ENCODE assay signal across 8 mouse cellular contexts in the genomic region with DNA sequence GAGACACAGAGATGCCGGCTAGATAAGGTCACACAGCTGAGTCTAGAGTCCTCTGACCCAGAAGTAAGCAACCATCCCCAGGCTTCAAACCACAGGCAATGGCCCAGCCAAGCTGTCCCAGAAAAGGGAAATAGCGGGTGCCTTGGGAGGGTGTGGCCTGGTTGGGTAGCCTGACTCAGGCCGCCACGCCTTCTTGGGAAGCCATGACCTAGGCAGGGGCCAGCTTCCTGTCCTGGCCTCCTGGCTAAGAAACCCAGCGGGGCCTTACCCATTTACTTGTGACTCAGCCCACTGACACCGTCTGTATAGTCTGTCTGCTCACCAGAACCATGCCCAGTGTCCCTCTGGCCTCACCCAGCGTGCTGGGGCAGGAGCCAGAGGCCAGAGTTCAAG. TPM values are rescaled to one million over a fixed set of nuclear protein-coding genes. Genes with fewer than 3 reads are reported as not detected.
DNase-seq lines count a peak whose midpoint lies in the region; ATAC-seq and TF ChIP-seq lines count a peak whose summit lies in the region.

No protein-coding gene starts in this region.

- ATAC-seq in erythroid progenitor cell, adult 5-6 weeks (replicated peaks; ENCODE audit: low FRiP score, poor library complexity, severe bottlenecking), result peak; percentile 45
- no peak for ATAC-seq in limb, embryonic 12.5 days (ENCODE audit: insufficient number of reproducible peaks, insufficient read depth, low FRiP score, low TSS enrichment, low read depth)
- no peak for ATAC-seq in midbrain, postnatal 0 days (ENCODE audit: low FRiP score)
- no peak for ATAC-seq in inflammation-experienced regulatory T-cells, adult 6 months

- peak overlapping the region; percentile 98 for H3K4me2 ChIP-seq in limb, embryonic 12.5 days
- no peak overlapping the region; the same call in 1 of the 2 replicates for H3K4me2 ChIP-seq in midbrain, postnatal 0 days (ENCODE audit: low read depth, low read length, poor library complexity, severe bottlenecking)

- no peaks in the 10 kb centered on the region for H3K9me3 ChIP-seq in limb, embryonic 12.5 days
- H3K9me3 ChIP-seq in midbrain, postnatal 0 days (ENCODE audit: low read length), result no peaks in the 10 kb centered on the region

- 67% methylated on average over 7 of the region's 7 CpGs for WGBS in limb, embryonic 12.5 days
- WGBS in midbrain, postnatal 0 days, result 71% methylated on average over 7 of the region's 7 CpGs

- H3K27ac ChIP-seq in limb, embryonic 12.5 days, result no peak overlapping the region
- H3K27ac ChIP-seq in midbrain, postnatal 0 days (ENCODE audit: low read depth, low read length), result no peak overlapping the region

- H3K4me1 ChIP-seq in limb, embryonic 12.5 days (replicated peaks), result peaks cover 46% of the 10 kb centered on the region
- H3K4me1 ChIP-seq in midbrain, postnatal 0 days (ENCODE audit: insufficient read depth, low read length), result peaks cover 19% of the 10 kb centered on the region; the same call in 1 of the 2 replicates

- H3K9ac ChIP-seq in limb, embryonic 12.5 days (replicated peaks), result peak overlapping the region; percentile 42; the same call in 1 of the 2 replicates
- H3K9ac ChIP-seq in midbrain, postnatal 0 days (replicated peaks; ENCODE audit: low read length, poor library complexity, severe bottlenecking), result peak overlapping the region; percentile 36; the same call in 1 of the 2 replicates

- TF ChIP-seq CTCF in midbrain, postnatal 0 days (IDR thresholded peaks at IDR 0.05), result no peak

- peak; percentile 38 for DNase-seq in thymus, postnatal 4 days
- no peak for DNase-seq in thymus, postnatal 10 days (ENCODE audit: low spot score in 2 of 2)
- DNase-seq in heart, postnatal 4 days, result peak; percentile 77
- no peak for DNase-seq in midbrain, postnatal 0 days (ENCODE audit: low spot score)
- DNase-seq in cerebellum, postnatal 10 days, result no peak

- no peaks in the 10 kb centered on the region for H3K27me3 ChIP-seq in limb, embryonic 12.5 days
- H3K27me3 ChIP-seq in midbrain, postnatal 0 days (ENCODE audit: insufficient read depth, low read length), result no peaks in the 10 kb centered on the region

- H3K4me3 ChIP-seq in limb, embryonic 12.5 days (replicated peaks), result peak overlapping the region; percentile 42
- no peak overlapping the region for H3K4me3 ChIP-seq in midbrain, postnatal 0 days (ENCODE audit: low read depth, low read length)

- H3K36me3 ChIP-seq in limb, embryonic 12.5 days, result peaks cover 63% of the 10 kb centered on the region
- peaks cover 37% of the 10 kb centered on the region for H3K36me3 ChIP-seq in midbrain, postnatal 0 days (ENCODE audit: insufficient read depth, low read length)

RNA-seq across cellular contexts. Expression of a gene that starts 1.6 kb away (rescaled TPM):
- 176 and 250 TPM in 2 replicates for total RNA-seq in erythroid progenitor cell, adult 5-6 weeks (2015; ENCODE audit: low replicate concordance)
- total RNA-seq in erythroid progenitor cell, adult 5-6 weeks (2017; ENCODE audit: low replicate concordance), result 668 and 983 TPM in 2 replicates
- 100 to 1,000 TPM; 179 to 191 TPM for total RNA-seq in heart, postnatal 4 days (2021)
- polyA plus RNA-seq in limb, embryonic 12.5 days (2016; fragmentation: Nextera tagmentation; extraction: Ambion mirVana), result 15.9 and 16.5 TPM in 2 replicates
- 25.6 and 26.3 TPM in 2 replicates for total RNA-seq in midbrain, postnatal 0 days (2014; rRNA removed)
- 65.2 and 65.4 TPM in 2 replicates for polyA plus RNA-seq in midbrain, postnatal 0 days (2015; fragmentation: Nextera tagmentation; extraction: Ambion mirVana)
- 10 to 100 TPM; 12.5 to 43.4 (median 19.4) TPM for polyA plus RNA-seq in inflammation-experienced regulatory T-cells, adult 6 months (2017; shearing (Covaris generic))

RNA-seq across cellular contexts. Expression of a gene that starts 4.9 kb away (rescaled TPM):
- 67.9 and 77.8 TPM in 2 replicates for total RNA-seq in erythroid progenitor cell, adult 5-6 weeks (2015; ENCODE audit: low replicate concordance)
- total RNA-seq in erythroid progenitor cell, adult 5-6 weeks (2017; ENCODE audit: low replicate concordance), result 18.7 and 41.5 TPM in 2 replicates
- total RNA-seq in heart, postnatal 4 days (2021), result 10 to 100 TPM; 48.3 to 49.0 TPM
- polyA plus RNA-seq in limb, embryonic 12.5 days (2016; fragmentation: Nextera tagmentation; extraction: Ambion mirVana), result 140 and 143 TPM in 2 replicates
- 161 and 178 TPM in 2 replicates for total RNA-seq in midbrain, postnatal 0 days (2014; rRNA removed)
- polyA plus RNA-seq in midbrain, postnatal 0 days (2015; fragmentation: Nextera tagmentation; extraction: Ambion mirVana), result 126 TPM in 2 replicates
- 10 to 100 TPM; 13.0 to 57.6 (median 36.1) TPM for polyA plus RNA-seq in inflammation-experienced regulatory T-cells, adult 6 months (2017; shearing (Covaris generic))

RNA-seq across cellular contexts. Expression of a gene that starts 16.2 kb away (rescaled TPM):
- 2.5 and 10.1 TPM in 2 replicates for total RNA-seq in erythroid progenitor cell, adult 5-6 weeks (2015; ENCODE audit: low replicate concordance)
- 1.6 TPM in 1 of 2 replicates, not detected in the other for total RNA-seq in erythroid progenitor cell, adult 5-6 weeks (2017; ENCODE audit: low replicate concordance)
- total RNA-seq in heart, postnatal 4 days (2021), result 10 to 100 TPM; 78.7 to 79.6 TPM
- polyA plus RNA-seq in limb, embryonic 12.5 days (2016; fragmentation: Nextera tagmentation; extraction: Ambion mirVana), result 17.0 and 30.3 TPM in 2 replicates
- 28.8 and 29.3 TPM in 2 replicates for total RNA-seq in midbrain, postnatal 0 days (2014; rRNA removed)
- polyA plus RNA-seq in midbrain, postnatal 0 days (2015; fragmentation: Nextera tagmentation; extraction: Ambion mirVana), result 9.1 and 12.8 TPM in 2 replicates
- under 1 TPM in 1 of 3 experiments, not detected in 2; 0.77 TPM for polyA plus RNA-seq in inflammation-experienced regulatory T-cells, adult 6 months (2017; shearing (Covaris generic))

RNA-seq across cellular contexts. Expression of a gene that starts 20.4 kb away (rescaled TPM):
- total RNA-seq in erythroid progenitor cell, adult 5-6 weeks (2015; ENCODE audit: low replicate concordance), result not detected in 2 replicates
- not detected in 2 replicates for total RNA-seq in erythroid progenitor cell, adult 5-6 weeks (2017; ENCODE audit: low replicate concordance)
- total RNA-seq in heart, postnatal 4 days (2021), result not detected
- 0.40 TPM in 1 of 2 replicates, not detected in the other for polyA plus RNA-seq in limb, embryonic 12.5 days (2016; fragmentation: Nextera tagmentation; extraction: Ambion mirVana)
- not detected in 2 replicates for total RNA-seq in midbrain, postnatal 0 days (2014; rRNA removed)
- polyA plus RNA-seq in midbrain, postnatal 0 days (2015; fragmentation: Nextera tagmentation; extraction: Ambion mirVana), result 0.47 and 0.49 TPM in 2 replicates
- polyA plus RNA-seq in inflammation-experienced regulatory T-cells, adult 6 months (2017; shearing (Covaris generic)), result 1 to 10 TPM; 1.5 to 5.7 (median 2.6) TPM

RNA-seq across cellular contexts. Expression of a gene that starts 35.8 kb away (rescaled TPM):
- 31.4 and 61.3 TPM in 2 replicates for total RNA-seq in erythroid progenitor cell, adult 5-6 weeks (2015; ENCODE audit: low replicate concordance)
- 44.7 and 54.5 TPM in 2 replicates for total RNA-seq in erythroid progenitor cell, adult 5-6 weeks (2017; ENCODE audit: low replicate concordance)
- total RNA-seq in heart, postnatal 4 days (2021), result 10 to 100 TPM; 42.5 to 42.7 TPM
- polyA plus RNA-seq in limb, embryonic 12.5 days (2016; fragmentation: Nextera tagmentation; extraction: Ambion mirVana), result 35.9 and 38.3 TPM in 2 replicates
- 95.5 and 103 TPM in 2 replicates for total RNA-seq in midbrain, postnatal 0 days (2014; rRNA removed)
- polyA plus RNA-seq in midbrain, postnatal 0 days (2015; fragmentation: Nextera tagmentation; extraction: Ambion mirVana), result 18.4 and 19.1 TPM in 2 replicates
- polyA plus RNA-seq in inflammation-experienced regulatory T-cells, adult 6 months (2017; shearing (Covaris generic)), result 10 to 100 TPM; 14.8 to 26.0 (median 21.1) TPM

Comparison
In these comparisons a context has a peak if more than half of its experiments do, and no peak if none do; other contexts are left out.
1. DNase-seq: peak in thymus, postnatal 4 days (single experiment) and heart, postnatal 4 days (single experiment); none in thymus, postnatal 10 days (0 of 2), midbrain, postnatal 0 days (single experiment) and cerebellum, postnatal 10 days (0 of 2).